Mouse (Mus musculus) heart, adult 9 months (tissue): Measurements from ENCODE around the gene Prkd2.
A peak's percentile ranks its signal among the peaks of the same experiment; 100 is the strongest.

Source experiments
- DNase-seq, 2 experiments: peaks; one replicate each; pipeline ENCODE4 v3.0.0; 2022; ENCODE audit warnings: low spot score in 2 of 2

The Prkd2 gene

DNA sequence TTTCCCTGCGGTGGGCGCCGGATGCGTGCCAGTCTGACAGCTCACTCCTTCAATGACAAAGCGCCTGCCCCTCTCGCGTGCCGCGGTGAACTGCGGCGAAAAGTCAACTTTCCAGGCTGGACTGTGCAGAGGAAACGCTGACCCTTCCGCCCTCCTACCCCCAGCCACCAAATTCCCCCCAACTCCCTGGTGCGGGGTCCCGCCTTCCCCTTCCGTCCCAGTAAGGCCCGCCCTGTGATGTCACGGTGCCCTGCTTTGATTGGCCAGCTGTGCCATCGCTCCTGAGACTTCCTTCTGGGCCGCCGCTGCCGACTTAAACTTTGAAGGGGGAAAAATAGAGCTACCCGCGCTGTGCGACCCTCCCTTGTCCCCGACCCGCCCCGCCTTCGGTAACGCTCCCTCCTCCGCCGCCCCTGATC is at the start of gene Prkd2:
Gene Prkd2 (plus strand): TSS at position 258 of the 419 bp plus-strand sequence.
- peak; percentile 95 to 96 for DNase-seq

DNA sequence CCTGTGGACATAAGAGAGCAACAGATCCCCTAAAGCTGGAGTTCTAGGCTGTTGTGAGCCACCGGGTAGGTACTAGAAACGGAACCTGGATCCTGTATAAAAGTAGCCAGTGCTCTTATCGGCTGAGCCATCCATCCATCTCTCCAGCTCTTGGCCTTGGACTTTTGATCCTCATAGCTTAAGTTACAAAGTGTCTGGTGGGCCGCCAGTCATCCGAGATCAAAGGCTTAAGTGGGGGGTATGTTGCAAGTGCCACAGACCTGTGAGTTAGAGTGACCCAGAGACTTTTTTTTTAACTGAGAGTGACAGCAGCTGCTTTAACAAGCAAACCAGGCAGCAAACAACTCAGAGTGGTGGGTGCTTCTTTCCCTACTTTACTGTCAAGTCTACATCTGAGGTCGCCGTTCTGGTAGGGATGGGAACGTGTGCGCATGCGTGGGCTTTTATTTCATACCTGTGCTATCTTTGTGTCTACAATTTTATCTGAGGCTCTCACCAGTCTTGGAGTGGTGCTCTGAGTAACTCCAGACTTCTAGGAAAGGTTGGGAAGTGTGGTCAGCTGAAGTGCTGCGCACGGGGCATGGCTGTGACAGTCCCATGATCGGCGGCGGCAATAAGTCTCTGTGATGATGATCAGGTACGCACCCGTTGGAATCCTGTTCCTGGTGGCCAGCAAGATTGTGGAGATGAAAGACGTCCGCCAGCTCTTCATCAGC is 49.5 kb upstream of the Prkd2 start:
- no peak for DNase-seq

DNA sequence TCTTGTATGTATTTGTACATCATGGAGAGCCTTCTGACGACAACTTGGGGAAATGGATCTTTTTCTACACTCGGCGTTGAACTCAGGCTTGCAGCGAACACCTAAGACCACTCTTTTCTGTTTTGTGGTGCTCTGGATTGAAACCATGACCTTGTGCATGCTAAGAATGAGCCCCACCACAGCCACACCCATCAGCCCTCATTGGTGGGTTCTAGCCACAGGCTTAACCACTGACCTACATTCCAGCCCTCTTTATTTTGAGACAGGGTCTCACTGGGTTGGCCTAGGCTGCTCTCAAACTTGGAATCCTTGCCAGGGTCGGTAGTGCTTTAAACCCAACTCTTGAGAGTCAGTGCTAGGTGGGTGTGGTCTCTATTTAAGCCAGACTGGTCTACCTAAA is 47.8 kb upstream of the Prkd2 start:
- no peak for DNase-seq

DNA sequence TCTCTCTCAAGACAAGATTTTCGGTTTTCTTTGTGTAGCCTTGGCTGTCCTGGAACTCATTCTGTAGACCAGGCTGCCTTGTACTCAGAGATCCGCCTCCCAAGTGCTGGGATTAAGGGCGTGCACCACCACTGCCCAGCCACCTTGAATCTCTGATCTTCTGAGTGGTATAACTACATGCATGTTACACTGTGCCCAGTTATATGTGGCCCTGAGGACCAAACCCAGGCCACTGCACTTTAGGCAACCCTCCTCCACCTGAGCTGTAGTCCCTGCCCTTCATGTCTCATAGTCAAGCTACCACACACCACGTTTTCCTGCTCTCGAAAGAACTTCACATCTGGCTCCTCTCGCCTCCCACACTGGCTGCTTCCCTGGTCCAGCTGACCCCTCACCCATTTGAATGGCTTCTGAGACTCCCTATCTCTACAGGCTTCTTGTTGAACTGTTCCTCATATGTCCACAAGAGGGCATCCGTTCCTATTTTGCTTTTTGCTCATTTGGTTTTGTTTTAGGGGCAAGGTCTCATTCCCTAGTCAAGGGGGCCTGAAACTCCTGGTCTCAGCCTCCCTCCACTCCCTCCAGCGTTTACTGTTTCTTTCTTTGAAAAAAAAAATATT is 38.2 kb upstream of the Prkd2 start:
- DNase-seq = no peak

DNA sequence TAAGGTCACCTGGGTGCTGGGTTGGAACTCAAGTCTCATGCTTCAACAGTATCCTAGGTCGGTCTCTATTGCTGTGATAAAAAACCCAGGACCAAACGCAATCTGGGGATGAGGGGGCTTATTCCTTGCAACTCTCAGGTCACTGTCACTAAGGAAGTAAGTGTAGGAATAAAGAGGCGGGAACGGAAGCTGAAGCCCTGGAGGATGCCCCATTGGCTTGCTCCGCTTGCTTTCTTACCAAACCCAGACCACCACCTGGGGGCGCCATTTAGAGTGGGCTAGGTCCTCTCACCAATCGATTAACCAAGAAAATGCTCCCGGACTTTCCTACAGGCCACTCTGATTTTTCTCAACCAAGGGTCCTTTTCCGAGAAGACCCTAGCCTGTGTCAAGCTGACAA is 34.8 kb upstream of the Prkd2 start:
- DNase-seq = no peak

DNA sequence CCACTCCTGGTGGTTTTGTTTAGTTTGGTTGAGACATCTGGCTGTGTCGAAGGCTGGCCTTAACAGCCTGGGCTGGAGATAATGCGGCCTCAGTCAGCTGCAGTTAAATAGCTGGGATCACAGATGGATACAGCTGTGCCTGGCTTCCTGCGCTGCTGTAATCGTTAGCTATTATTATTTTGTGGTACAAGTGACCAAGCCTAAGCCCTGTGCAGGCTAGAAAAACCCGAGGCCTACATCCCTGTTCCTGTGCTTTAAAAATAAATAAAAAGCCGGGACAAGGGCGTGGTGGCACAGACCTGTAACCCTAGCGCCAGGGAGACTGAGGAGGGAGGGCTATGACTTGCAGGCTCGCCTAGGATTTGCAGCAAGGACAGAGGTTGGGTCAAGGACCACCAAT is 34.1 kb upstream of the Prkd2 start:
- peak; percentile 36 to 41 for DNase-seq

DNA sequence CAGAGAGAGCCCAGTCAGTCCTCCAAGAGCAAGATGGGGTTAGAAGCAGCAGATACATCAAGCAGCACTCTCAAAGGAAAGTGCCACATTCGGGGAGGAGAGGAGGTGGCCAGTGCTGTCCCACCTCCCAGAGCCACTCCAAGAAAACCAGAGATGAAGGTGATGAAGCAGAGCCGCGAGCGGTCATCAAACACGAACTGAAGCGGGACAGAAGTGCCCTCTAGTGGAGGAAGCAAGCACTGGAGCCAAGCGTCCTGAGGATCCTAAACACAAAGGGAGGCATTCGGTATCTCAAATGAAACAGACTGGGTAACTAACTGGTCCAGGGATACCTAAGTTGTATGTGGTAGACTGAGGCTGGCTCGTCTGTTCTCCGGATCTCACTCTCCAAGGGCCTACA is 33.0 kb upstream of the Prkd2 start:
- DNase-seq = peak in 1 of 2 experiments; percentile 76

DNA sequence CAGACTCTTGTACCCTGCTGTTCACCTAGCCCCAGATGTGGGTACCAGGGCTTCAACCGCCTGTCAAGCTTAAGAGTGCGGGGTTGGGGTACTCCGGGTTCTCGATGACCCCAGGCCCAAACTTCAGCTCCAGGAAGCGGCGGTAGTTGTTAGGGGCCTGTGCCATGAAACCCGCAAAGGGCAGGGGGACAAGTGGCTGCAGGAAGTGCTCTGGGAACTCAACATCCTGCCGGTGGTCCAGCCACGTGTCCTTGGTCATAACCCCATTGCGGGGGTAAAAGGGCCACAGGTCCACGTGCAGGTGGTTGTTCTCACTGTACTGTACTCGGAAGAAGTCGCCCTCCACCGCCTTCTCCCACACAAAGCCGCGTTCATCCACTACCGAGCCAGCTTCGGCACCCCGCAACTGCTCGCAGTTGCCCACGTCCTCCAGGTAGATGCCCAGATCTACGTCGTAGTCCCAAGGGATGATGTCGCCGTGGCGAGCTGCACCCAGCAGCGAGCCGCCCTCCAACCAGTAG is 32.2 kb upstream of the Prkd2 start:
- DNase-seq = no peak

DNA sequence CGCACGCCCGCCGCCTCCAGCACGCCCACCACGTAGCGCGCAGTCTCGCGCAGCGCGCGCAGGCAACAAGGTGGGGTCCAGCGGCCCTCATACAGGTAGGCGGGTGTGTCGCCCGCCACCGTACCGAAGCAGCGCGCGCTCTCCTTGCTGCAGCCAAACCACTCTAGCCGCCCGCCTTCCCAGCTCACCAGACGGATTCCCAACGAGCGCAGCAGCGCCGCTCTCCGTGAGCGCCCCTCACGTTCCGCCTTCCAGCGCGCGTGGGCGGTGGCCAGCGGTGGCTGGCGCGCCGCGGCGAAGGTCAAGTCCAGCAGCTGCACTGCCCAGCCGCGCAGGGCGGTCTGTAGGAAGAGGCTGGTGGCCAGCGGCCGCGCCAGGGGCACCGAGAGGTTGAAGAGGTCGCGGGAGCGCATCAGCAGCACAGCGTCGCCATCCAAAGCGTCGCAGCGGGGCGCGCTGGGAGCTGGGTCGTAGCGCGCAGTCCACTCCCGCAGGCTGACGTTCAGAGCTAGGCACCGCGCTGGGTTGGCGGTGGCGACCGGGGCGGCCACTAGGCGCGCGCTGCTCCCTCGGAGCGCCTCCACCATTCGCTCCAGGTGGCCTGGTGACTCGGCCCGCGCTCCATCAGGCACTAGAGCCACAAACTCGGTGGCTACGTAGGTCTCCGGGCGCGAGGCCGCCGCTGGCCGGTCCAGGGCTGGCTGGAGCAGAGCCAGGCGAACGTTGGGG is 31.6 kb upstream of the Prkd2 start:
- no peak for DNase-seq

DNA sequence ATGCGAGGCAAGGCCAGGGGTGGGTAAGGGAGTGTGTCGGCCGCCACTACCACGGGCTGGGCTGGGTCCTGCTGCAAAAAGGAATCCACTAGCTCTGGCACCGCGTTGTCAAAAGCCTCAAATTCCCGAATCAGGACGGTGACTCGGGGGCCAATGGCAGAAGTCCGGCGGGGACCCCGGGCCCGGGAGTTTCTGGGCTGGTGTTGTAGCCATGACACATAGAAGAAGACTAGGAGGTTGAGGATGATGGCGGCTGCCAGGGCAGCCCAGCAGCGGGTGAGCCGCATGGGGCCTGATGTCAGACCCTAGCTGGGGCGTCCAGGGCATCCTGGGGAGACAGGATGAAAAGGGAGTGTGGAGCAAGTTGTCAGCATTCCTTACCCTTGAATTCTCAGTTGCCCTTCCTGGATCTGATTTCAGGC is 31.0 kb upstream of the Prkd2 start:
- DNase-seq = no peak

DNA sequence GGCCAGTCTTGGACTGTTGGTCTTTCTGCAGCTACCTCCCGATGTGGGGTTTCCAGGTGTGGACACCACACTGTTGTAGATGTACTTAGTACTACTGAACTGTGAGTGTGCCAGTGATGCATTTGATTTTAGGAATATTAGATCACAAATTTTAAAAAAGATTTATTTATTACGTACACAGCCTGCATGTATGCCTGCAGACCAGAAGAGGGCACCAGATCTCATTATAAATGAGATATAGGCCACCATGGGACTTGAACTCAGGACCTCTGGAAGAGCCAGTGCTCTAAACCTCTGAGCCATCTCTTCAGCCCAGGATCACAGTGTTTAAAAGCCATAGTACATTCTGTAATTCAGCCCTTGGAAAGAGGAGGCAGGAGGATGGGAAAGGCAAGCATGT is 30.2 kb upstream of the Prkd2 start:
- DNase-seq = no peak

DNA sequence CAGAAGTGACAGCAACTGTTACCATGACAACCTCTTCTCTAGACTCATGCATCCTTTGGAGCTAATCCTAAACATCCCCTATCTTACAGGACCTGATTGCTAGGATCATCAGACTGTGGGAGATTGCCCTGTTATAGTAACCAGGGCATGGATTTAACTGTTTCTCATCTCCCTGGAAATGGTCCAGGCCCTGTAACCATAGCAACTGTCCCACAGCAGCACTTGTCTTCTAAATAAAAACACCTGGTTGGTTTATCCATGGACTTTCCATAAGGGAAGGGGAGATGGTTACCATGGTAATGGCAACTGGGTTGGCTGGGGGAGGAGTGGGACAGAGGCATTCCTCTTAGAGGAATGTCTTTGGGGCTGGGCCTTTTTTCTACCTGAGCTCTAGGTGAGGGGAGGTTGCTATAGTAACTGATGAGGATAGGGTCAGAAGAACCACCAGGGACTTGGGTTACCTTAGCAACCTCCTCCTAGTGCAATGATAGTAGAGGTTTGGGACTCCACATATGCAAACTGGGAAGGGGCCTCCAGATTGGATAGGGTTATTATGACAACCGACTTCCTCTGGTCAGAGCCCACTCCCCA is 27.3 kb upstream of the Prkd2 start, which contains the start of gene Strn4:
Gene Strn4 (plus strand): TSS at position 539 of the 591 bp plus-strand sequence.
- DNase-seq = no peak

DNA sequence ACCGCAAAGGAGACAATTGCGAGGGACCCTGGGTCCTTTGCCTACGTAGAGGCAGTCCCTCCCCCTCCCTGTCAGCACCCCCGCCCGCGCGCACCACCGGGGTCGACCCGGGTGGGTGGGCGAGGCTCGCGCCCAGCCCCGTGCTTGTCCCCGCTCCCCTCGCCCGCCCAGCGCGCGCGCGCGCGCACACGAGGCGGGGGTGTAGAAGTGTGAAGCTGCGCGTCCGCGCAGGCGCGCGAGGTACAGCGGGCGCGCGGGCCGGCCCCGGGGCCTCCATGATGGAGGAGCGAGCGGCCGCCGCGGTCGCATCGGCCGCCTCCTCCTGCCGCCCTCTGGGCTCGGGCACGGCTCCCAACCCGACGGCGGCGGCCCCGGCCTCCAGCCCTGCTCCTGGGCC is 26.6 kb upstream of the Prkd2 start:
- peak; percentile 77 to 86 for DNase-seq

DNA sequence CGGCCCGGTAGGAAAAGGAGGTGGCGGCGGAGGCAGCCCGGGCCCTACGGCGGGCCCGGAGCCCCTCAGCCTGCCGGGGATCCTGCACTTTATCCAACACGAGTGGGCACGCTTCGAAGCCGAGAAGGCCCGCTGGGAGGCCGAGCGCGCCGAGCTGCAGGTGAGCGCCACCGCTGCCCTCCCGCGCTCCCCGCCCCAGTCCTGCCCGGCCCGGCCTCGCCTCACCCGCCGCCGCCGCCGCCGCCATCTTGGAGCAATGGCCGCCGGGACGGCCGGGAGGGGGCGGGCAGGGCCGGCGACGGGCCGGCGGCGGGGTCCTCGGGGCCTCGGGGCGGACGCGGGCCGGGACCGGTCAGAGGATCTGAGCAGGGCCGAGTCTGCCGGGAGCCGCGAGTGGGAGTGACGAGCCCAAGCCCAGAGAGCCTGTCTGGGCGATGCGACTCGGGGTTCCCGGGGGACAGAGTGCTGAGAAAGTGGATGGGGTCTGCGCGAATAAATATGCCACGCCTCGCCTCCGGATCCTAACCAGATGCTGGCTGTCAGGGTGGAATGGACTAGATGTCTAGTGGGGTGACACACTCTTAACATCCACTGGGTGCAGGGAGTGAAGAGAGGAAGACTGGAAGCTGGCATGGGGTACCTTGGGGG is 26.1 kb upstream of the Prkd2 start, which contains the start of gene Fkrp:
Gene Fkrp (minus strand): TSS at position 258 of the 648 bp plus-strand sequence.
- peak; percentile 50 to 53 for DNase-seq

DNA sequence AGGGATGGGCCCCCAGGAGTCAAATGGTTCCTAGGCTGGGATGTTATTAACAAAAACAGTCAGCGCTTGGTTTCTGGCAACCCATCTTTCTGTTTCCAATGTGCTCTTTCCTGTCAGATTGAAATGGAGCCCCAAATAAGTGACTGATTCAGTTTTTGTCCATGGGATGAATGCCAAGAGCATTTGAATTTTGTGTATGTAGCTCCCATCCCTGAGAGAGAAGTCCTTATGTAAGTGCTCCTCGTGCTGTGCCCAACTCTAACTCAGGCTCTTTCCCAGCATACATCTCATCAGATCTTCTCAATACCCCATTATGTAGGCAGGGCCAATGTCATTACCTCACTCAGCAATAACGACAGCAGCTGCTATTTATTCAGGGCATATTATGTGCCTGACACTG is 25.0 kb upstream of the Prkd2 start:
- DNase-seq = no peak

DNA sequence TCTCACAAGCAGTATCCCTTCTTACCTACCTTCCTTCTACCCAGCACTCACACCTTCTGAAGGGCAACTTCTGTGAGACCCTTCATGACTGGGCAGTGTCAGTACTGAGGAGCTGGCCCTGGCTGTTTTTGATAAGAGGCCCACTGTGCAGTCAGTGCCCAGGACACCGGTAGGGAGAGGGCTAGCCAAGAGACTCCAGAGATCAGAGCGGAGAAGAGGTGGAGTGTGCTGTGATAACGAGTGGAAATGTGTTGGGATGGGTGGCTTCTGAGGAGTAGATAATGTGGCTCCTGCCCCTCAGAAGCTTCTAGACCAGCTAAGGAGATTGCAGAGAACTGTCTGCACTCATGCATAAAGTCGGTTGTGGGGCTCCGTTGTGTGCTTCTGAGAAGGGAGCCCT is 22.9 kb upstream of the Prkd2 start:
- no peak for DNase-seq

DNA sequence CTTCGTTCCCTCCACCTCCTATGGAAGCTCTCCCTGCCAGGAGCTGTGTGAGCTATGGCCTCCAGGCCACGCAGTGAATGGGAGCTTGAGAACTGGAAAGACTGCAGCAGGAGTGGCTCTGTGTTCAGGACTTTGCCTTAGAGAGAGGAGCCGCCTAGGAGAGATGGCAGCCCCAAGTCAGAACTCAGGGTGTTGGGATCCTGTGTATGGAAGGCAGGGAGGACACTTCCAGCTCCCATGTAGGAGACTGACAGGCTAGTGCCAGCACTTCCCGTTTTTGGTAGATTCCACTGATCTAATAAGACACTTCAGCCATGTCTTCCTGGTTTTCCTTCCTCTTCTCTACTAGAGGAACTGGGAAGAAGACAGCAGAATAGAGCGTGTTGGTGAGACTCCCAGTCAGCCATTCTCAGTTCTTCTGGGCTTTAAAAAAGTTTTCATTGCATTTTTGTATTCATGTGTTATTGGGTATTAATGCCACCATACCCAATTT is 22.4 kb upstream of the Prkd2 start:
- no peak for DNase-seq

DNA sequence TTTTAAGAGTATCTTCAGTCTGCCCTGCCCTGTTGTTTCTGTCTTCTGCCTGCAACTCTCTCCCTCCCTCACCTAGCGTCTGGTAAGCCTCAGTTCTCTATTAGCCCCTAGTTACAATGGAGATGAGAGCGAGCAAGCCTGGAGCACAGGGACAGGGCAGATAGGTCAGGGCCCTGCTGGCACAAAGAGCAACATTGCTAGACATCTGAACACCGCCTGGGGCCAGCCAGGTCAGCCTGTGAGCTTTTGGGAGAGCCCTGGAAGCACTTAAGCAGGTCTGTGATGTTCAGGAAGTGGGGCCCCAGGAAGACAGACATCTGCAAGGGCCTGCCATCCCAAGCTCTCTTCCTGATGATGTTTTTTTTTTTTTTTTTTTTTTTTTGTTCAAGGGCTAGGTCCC is 21.6 kb upstream of the Prkd2 start:
- no peak for DNase-seq

DNA sequence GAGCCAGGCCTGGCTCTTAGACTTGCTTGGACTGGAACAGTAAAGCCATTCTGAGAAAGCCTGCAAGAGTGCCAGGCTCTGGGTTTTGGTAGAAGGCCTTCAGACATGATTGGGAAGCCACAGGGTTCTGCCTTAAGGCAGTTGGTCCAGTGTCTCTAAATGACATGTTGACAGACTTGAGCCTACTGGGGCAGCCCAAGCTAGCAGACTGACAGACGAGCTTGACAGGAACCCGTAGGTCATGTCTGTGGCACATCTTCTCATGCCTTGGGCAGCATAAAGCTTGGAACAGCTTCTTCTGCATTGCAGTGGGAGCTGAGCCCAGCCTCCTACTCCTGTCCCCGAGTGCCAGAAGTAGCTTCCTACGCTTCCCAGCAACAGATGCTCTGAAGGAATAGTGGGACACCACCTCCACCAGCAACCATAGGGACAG is 21.0 kb upstream of the Prkd2 start:
- DNase-seq = no peak

DNA sequence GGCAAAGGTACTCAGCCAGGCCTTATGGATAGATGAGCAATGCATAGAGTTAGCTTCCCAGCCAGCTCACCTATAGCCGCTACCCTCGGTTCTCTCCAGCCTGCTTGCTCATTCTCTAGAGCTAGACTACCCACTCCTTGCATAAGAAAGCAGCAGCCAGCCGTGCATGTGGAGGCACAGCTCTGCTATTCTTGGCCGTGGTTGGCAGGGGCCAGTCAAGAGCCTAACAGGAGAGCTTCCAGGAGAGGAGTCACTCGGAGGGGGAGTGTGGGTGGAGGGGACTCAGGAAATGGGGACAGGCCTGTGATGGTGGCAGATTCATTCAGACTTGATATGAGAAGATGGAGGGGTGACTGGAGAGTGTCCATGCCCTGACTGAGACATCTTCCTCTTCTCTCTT is 19.0 kb upstream of the Prkd2 start:
- DNase-seq = peak; percentile 68 to 70

DNA sequence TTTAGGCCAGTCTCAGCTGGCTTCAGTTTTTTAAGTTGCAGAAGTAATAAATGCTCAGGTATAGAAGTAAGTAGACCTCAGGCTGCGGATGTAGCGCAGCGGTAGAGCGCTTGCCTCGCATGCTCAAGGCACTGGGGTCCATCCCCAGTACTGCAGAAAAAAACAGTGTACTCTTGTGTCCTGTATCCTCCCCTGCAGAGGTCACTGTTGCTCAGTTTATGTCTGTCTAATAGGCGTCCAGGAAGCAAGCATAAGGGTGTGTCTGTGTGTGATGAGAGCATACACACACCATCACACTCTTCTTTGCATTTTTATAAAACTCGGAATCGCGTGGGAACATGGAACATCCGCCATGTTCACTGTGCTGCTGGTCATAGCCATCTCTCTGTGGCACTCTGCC is 16.9 kb upstream of the Prkd2 start:
- DNase-seq = peak in 1 of 2 experiments; percentile 41
